Mouse (Mus musculus): ENCODE data around the gene Krtap1-5.
"Not testable (repeated sequence)": the region's sequence is repeated elsewhere in the genome, so short reads cannot be mapped to it uniquely, and the experiment has no call there.

Krtap1-5 gene

GRCm38 (mm10) chr11:99580636-99581035 is at the start of gene Krtap1-5:
Gene Krtap1-5, minus strand, starts transcription at chr11:99581016.
- no peak for DNase-seq (ENCODE audit: low read depth)

GRCm38 (mm10) chr11:99628138-99628537 is 47.3 kb upstream of the Krtap1-5 start, which contains the start of gene Krtap4-1:
Gene Krtap4-1, minus strand, starts transcription at chr11:99628238.
- no peak for DNase-seq (ENCODE audit: low read depth)

DNA sequence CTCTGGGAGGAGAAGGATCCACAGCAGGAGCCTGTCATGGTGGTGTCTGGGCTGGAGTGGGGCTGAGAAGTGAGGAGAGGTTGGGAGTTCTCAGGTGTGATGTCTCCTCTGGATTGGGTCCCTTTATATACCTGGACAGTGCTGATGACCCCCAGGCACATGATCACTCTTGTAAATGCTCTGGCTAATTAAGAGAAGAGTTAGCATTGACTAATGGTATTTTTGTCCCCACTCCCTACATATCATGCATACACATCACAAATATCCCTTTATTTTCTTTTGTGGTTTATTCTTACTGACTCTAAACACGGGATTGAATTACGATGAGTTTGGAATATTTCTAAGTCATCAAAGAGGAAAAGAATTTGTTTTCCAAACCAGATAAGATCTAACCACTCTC is 39.5 kb upstream of the Krtap1-5 start, which contains the start of gene Gm11562:
TSS of gene Gm11562 (minus strand) at position 101 of the 400 bp plus-strand sequence.
- no peak for DNase-seq (ENCODE audit: low read depth)

DNA sequence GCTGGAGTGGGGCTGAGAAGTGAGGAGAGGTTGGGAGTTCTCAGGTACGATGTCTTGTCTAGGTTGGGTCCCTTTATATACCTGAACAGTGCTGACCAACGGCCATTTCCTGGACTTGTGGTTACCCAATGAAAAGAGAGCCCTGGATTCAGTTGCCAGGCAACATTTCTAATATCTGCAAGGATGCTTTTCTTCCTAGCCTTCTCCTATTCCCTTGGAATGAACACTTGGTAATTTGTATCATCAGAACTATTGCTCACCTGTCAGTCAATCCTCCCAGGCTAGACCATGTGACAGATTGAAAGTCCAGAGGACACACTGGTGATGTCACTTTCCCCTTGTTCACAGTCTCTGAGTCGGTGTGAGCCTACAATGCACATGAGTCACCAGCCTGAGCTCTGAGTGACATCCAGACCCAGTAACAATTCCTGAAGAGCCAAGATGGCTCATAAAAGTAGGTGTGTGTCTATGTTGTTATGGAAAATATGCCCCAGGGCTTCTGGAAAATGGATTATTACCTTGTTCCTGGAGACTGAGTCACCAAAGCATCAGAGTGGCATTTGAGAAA is 34.1 kb upstream of the Krtap1-5 start, which contains the start of gene Krtap2-4:
TSS of gene Krtap2-4 (minus strand) at position 51 of the 568 bp plus-strand sequence.
- DNase-seq (ENCODE audit: low read depth), result no peak

DNA sequence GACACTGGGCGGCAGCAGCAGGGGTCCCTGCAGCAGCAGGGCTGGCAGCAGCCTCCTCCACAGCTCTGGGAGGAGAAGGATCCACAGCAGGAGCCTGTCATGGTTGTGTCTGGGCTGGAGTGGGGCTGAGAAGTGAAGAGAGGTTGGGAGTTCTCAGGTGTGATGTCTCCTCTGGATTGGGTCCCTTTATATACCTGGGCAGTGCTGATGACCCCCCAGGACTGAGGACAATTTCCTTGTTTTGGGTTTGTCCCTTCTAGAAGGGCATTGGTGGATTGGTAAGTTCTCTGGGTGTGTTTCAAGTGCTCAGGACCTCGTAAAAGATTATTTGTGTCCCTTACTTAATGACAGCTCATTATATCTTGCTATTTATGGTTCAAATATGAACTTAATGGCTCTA is 29.3 kb upstream of the Krtap1-5 start, which contains the start of gene Gm11937:
TSS of gene Gm11937 (minus strand) at position 101 of the 400 bp plus-strand sequence.
- not testable (repeated sequence) for DNase-seq (ENCODE audit: low read depth)

DNA sequence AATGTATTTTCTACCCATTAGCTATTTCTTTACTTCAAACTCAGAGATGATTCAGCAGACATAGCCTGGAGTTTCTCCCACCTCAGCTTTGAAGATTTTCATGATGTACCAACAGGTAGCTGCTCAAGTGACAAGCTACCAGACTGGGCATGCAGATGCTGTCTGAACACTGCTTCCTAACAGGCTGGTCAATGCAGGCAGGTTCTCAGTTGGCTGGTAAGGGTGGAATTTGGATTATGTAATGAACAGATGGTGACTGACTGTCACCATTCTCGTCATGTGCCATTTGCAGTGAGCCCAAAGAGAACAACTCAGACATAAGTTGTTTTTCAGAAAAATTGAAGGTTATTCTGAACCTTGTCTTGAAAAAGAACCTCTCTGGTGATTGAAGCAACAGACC is 28.3 kb upstream of the Krtap1-5 start:
- no peak for DNase-seq (ENCODE audit: low read depth)

GRCm38 (mm10) chr11:99603208-99603607 is 22.4 kb upstream of the Krtap1-5 start, which contains the start of gene Gm11938:
Gene Gm11938, minus strand, starts transcription at chr11:99603308.
- not testable (repeated sequence) for DNase-seq (ENCODE audit: low read depth)

DNA sequence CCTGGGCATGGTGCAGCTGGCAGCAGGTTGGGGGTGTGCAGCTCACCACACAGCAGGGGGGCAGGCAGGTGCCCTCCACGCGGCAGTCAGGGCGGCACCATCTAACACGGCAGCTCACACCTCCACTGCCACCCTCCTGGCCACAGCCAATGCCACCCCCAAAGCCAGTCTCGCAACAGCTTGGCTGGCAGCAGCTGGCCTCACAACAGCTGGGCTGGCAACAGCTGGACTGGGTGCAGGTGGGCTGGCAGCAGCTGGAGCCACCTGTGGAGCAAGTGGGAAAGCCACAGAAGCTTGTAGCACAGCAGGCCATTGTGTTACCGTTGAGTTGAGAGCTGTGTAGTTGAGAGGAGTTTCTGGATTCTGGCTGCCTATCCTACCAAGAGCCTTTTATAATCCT is 16.9 kb upstream of the Krtap1-5 start, which contains the start of gene Krtap9-3:
TSS of gene Krtap9-3 (minus strand) at position 364 of the 400 bp plus-strand sequence.
- DNase-seq (ENCODE audit: low read depth), result not testable (repeated sequence)

GRCm38 (mm10) chr11:99590981-99591380 is 10.2 kb upstream of the Krtap1-5 start, which contains the start of gene Krtap1-3:
Gene Krtap1-3, minus strand, starts transcription at chr11:99591339.
- no peak for DNase-seq (ENCODE audit: low read depth)

- DNase-seq (ENCODE audit: low read depth), result no peak
These were observed 4.3 kb upstream of the Krtap1-5 start for GRCm38 (mm10) chr11:99585096-99585495.

DNA sequence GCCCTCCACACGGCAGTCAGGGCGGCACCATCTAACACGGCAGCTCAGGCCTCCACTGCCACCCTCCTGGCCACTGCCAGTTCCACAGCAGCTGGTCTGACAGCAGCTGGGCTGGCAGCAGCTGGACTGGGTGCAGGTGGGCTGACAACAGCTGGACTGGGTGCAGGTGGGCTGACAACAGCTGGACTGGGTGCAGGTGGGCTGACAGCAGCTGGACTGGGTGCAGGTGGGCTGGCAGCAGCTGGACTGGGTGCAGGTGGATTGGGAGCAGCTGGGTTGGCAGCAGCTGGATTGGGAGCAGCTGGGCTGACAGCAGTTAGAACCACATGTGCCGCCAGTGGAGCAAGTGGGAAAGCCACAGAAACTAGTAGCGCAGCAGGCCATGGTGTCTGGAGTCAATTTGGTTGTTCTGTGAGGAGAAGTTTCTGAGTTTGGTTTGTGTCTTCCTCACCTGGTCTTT is 2.5 kb upstream of the Krtap1-5 start, which contains the start of gene Krtap1-4:
TSS of gene Krtap1-4 (minus strand) at position 410 of the 460 bp plus-strand sequence.
- no peak for DNase-seq (ENCODE audit: low read depth)

DNA sequence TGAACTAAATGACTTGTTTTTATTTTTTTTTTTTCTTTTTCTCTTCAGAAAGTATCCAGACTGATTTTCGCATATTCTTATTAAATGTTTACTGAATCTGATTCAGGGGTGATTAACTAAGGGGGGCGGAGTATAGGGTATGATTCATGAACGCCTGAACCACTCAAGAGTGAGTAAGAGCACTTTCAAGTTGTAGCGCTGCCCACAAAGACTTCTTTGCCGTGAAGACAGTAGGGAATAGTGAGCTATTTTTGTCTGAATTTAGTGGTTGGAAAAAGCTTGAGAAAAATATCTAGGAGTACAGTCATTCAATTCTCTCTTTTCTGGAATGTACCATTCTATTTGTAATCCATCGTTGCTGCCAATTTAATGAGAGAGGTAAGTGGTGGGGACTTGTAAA is 748 bp upstream of the Krtap1-5 start:
- no peak for DNase-seq (ENCODE audit: low read depth)

- no peak for DNase-seq (ENCODE audit: low read depth)
These were observed 235 bp upstream of the Krtap1-5 start for GRCm38 (mm10) chr11:99581051-99581450.

DNA sequence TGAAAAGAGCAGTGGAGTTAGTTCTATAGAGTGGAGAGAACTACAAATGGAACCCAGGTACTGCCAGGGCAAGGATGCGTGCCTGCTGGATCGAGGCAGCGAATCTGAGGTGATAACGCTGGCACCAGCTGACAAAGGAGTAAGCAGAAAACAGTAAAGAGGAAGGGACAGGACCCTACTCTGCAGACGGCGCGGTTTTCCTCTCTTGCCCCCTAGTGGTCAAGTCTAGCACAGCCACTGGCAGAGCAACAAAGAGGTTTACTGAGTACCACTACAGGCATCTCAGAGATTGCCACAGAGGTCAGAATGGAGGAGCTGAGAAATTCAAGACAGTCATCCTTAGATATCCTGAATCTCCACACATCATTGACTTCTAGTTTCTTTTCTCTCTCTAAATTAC is 6.7 kb downstream of the Krtap1-5 start:
- DNase-seq (ENCODE audit: low read depth), result peak; percentile 4

GRCm38 (mm10) chr11:99573164-99573563 is 7.7 kb downstream of the Krtap1-5 start:
- no peak for DNase-seq (ENCODE audit: low read depth)

DNA sequence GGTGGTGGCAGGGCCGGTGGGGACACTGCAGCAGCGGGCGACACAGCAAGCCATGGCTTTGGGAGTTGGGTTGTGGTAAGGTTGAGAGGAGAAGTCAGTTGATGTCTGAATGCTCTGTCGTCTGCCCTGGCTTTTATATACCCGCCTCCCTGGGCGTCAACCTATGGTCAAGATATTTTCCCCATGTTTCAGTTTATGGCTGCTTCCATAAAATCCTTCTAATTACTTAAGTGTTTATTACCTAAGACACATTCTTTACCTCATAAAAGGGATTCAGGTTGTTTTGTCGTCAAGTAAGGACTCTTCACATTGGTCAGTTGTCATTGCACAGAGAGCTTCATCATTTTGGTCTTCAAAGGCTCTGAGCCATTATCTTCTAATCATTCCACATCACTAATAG is 14.3 kb downstream of the Krtap1-5 start, which contains the start of gene Krtap3-1:
TSS of gene Krtap3-1 (minus strand) at position 101 of the 400 bp plus-strand sequence.
- DNase-seq (ENCODE audit: low read depth), result no peak

DNA sequence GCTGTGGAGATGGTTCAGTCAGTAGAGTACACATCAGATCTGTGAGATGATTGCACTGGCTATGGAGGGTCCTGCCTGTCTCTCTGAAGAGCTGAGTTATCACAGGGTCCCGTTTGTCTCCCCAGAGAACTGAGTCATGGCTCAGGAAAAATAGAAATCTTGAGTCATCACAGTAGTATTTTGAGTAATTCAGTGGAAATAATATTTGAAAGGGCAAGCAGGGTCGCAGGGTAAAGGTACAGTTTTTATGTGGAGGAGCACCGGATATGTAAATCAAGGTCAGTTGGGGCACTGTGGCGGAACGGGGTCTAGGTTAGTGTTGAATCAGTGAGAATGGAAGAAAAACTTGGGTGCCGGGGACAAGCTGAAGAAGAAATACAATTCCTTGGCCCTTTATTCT is 18.2 kb downstream of the Krtap1-5 start:
- DNase-seq (ENCODE audit: low read depth), result no peak

DNA sequence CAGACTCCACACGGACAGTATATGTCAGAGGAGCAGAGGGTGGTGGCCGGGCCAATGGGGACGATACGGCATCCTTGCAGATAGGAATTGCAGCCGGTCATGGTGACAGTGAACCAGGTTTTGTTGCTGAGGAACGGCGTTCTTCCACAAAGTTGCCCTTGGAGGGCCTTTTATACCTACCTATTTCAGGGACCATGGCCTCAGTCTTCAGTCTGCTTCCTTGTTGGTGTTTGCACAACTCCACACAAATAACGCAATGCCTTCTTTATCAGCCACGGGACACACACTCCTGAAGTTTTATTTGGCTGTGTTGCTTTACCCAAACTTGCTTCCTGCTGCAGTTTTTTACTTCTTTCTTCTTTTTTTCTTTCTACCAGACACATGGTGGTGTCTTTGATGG is 21.4 kb downstream of the Krtap1-5 start, which contains the start of gene Gm11939:
TSS of gene Gm11939 (minus strand) at position 101 of the 400 bp plus-strand sequence.
- DNase-seq (ENCODE audit: low read depth), result no peak

DNA sequence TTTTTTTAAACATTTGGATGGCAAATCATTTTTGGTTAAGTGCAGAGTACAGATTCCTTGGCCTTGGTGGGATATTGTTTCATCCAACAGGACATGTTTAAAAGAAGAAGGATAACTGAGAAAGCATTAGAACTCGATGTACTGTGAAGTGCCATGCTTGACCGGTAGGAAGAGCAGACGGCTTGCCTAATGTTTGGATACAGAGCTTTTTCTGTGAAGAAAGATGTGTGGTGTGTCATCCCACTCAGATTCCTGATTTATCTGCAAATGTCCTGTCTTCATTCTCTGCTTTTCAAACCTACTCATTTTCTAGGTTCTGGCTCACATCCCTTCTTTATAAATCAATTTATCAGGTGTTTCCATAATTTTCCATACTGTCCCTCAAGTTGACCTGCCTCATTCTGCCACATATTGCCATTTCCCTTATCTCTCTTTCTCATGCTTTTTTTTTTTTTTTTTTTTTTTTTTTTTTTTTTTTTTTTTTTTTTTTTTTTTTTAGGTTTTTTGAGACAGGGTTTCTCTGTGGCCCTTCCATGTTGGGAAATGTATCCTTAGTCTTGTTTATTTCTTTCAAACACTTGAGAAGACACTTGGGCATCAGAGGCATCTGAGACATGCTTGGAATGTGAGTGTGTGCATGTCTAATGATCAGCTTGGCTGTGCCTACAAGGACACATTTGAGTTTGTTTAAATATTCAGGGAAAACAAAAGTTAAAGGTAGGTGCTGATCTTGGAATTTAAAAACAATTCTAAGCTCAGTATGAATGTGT is 22.7 kb downstream of the Krtap1-5 start:
- no peak for DNase-seq (ENCODE audit: low read depth)

GRCm38 (mm10) chr11:99556753-99557152 is 24.1 kb downstream of the Krtap1-5 start, which contains the start of gene Krtap3-2:
Gene Krtap3-2, minus strand, starts transcription at chr11:99556853.
- no peak for DNase-seq (ENCODE audit: low read depth)

DNA sequence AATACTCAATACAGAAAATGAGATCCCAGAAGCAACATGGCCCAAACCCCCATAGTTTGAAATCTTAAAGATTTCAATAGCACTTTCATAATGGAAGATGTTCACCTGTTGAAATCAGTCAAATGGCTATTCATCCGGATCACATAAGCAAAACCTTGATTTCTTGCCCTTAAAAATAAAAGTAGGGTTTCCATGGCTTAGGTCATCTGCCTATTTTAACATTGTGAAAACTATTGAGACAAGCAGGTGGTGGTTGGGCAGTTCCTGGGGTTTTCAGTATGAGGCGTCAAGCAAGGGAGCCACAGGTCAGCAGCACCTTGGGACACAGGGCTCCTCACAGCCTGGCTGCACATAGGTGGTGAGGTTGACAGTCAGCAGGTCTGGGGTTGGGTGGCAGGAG is 24.6 kb downstream of the Krtap1-5 start:
- no peak for DNase-seq (ENCODE audit: low read depth)

DNA sequence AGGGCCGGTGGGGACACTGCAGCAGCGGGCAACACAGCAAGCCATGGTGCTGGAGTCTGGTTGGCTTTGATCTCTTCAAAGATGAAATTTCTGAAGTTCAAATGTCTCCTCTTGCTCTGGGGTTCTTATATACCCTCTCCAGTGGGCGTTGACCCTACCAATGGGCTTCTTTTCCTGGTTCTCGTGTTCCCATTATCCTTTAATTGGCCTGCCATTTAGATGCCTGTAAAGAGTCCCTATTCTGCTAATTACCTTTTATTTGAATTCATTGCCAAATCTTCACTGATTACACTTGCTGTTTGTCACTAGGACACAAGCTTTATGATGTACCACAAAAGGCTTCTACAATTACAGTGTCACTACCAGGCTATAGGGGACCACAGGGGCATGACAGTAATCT is 30.1 kb downstream of the Krtap1-5 start, which contains the start of gene Krtap3-3:
TSS of gene Krtap3-3 (minus strand) at position 101 of the 400 bp plus-strand sequence.
- DNase-seq (ENCODE audit: low read depth), result no peak

Measured in c-Kit-positive CD71-positive TER-119-negative erythroid progenitor cells, embryonic 14.5 days (primary cell).